Mouse (Mus musculus) thymus, adult 2 months (tissue): ENCODE data around the gene Ephx1. TPM values are rescaled to one million over a fixed set of nuclear protein-coding genes. Genes with fewer than 3 reads are reported as not detected.

Source experiments
- DNase-seq: peaks from one replicate; pipeline ENCODE4 v3.0.0; 2021
- H3K27ac ChIP-seq: fragments of 200-500 bp; 2 replicates; pipeline ENCODE4 v1.5.1; 2012; ENCODE audit warnings: low read length, control low read depth; ENCODE audit not compliant: control insufficient read depth, insufficient read depth
- H3K27me3 ChIP-seq: fragments of 200-500 bp; 2 replicates; pipeline ENCODE4 v1.6.1; 2012; ENCODE audit warnings: mild to moderate bottlenecking, low read length, moderate library complexity, mixed read lengths; ENCODE audit not compliant: control insufficient read depth, insufficient read depth
- H3K36me3 ChIP-seq: fragments of 200-500 bp; 2 replicates; pipeline ENCODE4 v1.6.1; 2012; ENCODE audit warnings: mild to moderate bottlenecking, low read length, moderate library complexity; ENCODE audit not compliant: control insufficient read depth, insufficient read depth
- H3K4me1 ChIP-seq: fragments of 200-500 bp; replicated peaks from 2 replicates; pipeline ENCODE4 v1.6.1; 2012; ENCODE audit warnings: low read length; ENCODE audit not compliant: control insufficient read depth, insufficient read depth
- H3K4me3 ChIP-seq: fragments of 200-500 bp; 2 replicates; pipeline ENCODE4 v1.5.1; 2012; ENCODE audit warnings: mild to moderate bottlenecking, low read length, control low read depth, moderate library complexity; ENCODE audit not compliant: control insufficient read depth, insufficient read depth
- CTCF ChIP-seq: fragments of 200-500 bp; IDR thresholded peaks from 2 replicates; pipeline ENCODE4 v1.5.1; 2012; ENCODE audit warnings: mild to moderate bottlenecking, control low read depth, low read length, moderate library complexity, borderline replicate concordance; ENCODE audit not compliant: control insufficient read depth, poor library complexity, insufficient read depth; ENCODE audit errors: extremely low read depth
- POLR2A ChIP-seq: fragments of 200-500 bp; IDR thresholded peaks from 2 replicates; pipeline ENCODE4 v1.6.1; 2012; ENCODE audit warnings: mild to moderate bottlenecking, low read length, control low read depth, moderate library complexity; ENCODE audit not compliant: control insufficient read depth, poor library complexity, insufficient read depth; ENCODE audit errors: extremely low read depth
- WGBS: fragments of 180-500 bp; shearing (Covaris S2); methylation state at CpG from one replicate; pipeline ENCODE4 v1.1.7; 2018; 5-methylcytosine and 5-hydroxymethylcytosine counted together
- polyA plus RNA-seq: library from polyadenylated mRNA; depleted of rRNA; stranded (reverse); fragments of >200 nt; gene quantifications from 2 replicates; pipeline ENCODE4 v1.2.3, GENCODE M21; 2012

The Ephx1 gene
- polyA plus RNA-seq, 1 experiment, result 39.3 TPM

GRCm38 (mm10) chr1:180965786-180966185, 54.9 kb downstream of the Ephx1 start:
- WGBS, result 98% methylated on average over 3 of the region's 3 CpGs
- no peak overlapping the region for H3K27ac ChIP-seq
- H3K27me3 ChIP-seq, result no peaks in the 10 kb centered on the region
- no peak overlapping the region for H3K4me3 ChIP-seq
- DNase-seq, result no peak
- H3K4me1 ChIP-seq, result no peaks in the 10 kb centered on the region
- no peak for TF ChIP-seq POLR2A
- TF ChIP-seq CTCF, result no peak
- H3K36me3 ChIP-seq, result peaks cover 18% of the 10 kb centered on the region; the same call in 1 of the 2 replicates

- WGBS, result 92% methylated on average over 3 of the region's 3 CpGs
- Histone ChIP-seq H3K4me3 (no peak overlapping the region), H3K27me3 (no peaks in the 10 kb centered on the region), H3K27ac (no peak overlapping the region), H3K36me3 (peaks cover 13% of the 10 kb centered on the region; the same call in 1 of the 2 replicates), H3K4me1 (peaks cover 5% of the 10 kb centered on the region; the same call in 1 of the 2 replicates)
- no peak for DNase-seq
- TF ChIP-seq CTCF, result no peak
- no peak for TF ChIP-seq POLR2A
Observed at GRCm38 (mm10) chr1:180958797-180959196, 61.9 kb downstream of the Ephx1 start.

- no peak overlapping the region for H3K4me3 ChIP-seq
- peaks cover 5% of the 10 kb centered on the region; the same call in 1 of the 2 replicates for H3K4me1 ChIP-seq
- WGBS, result 87% methylated on average over 3 of the region's 3 CpGs
- no peak for DNase-seq
- TF ChIP-seq CTCF, result no peak
- no peak for TF ChIP-seq POLR2A
- H3K36me3 ChIP-seq, result peaks cover 10% of the 10 kb centered on the region; the same call in 1 of the 2 replicates
- H3K27ac ChIP-seq, result no peak overlapping the region
- H3K27me3 ChIP-seq, result no peaks in the 10 kb centered on the region
Observed at GRCm38 (mm10) chr1:180957989-180958388, 62.7 kb downstream of the Ephx1 start.

- H3K27ac ChIP-seq, result no peak overlapping the region
- H3K4me3 ChIP-seq, result no peak overlapping the region
- peaks cover 5% of the 10 kb centered on the region; the same call in 1 of the 2 replicates for H3K4me1 ChIP-seq
- H3K36me3 ChIP-seq, result peaks cover 6% of the 10 kb centered on the region; the same call in 1 of the 2 replicates
- no peaks in the 10 kb centered on the region for H3K27me3 ChIP-seq
- TF ChIP-seq POLR2A (no peak), CTCF (no peak)
- WGBS, result 90% methylated on average over 8 of the region's 8 CpGs
- no peak for DNase-seq
Observed at GRCm38 (mm10) chr1:180956973-180957381, 63.7 kb downstream of the Ephx1 start.

GRCm38 (mm10) chr1:180956401-180956800, 64.3 kb downstream of the Ephx1 start:
- WGBS, result 92% methylated on average over 8 of the region's 8 CpGs
- Histone ChIP-seq H3K4me3 (no peak overlapping the region), H3K4me1 (peaks cover 5% of the 10 kb centered on the region; the same call in 1 of the 2 replicates)

GRCm38 (mm10) chr1:180952808-180953207, 67.9 kb downstream of the Ephx1 start:
- 84% methylated on average over 5 of the region's 5 CpGs for WGBS
- DNase-seq, result no peak
- peaks cover 5% of the 10 kb centered on the region; the same call in 1 of the 2 replicates for H3K4me1 ChIP-seq
- H3K36me3 ChIP-seq, result no peaks in the 10 kb centered on the region; the same call in 1 of the 2 replicates
- H3K27me3 ChIP-seq, result no peaks in the 10 kb centered on the region
- no peak overlapping the region for H3K27ac ChIP-seq
- H3K4me3 ChIP-seq, result no peak overlapping the region
- TF ChIP-seq POLR2A (no peak), CTCF (no peak)

More at GRCm38 (mm10) chr1:180956401-180956800, 64.3 kb downstream of the Ephx1 start:
- Histone ChIP-seq H3K36me3 (peaks cover 4% of the 10 kb centered on the region; the same call in 1 of the 2 replicates), H3K27ac (no peak overlapping the region), H3K27me3 (no peaks in the 10 kb centered on the region)
- DNase-seq, result no peak
- TF ChIP-seq POLR2A (no peak), CTCF (no peak)
